Mouse (Mus musculus) limb, embryonic 12.5 days (tissue): Measurements from ENCODE around the gene Ccnc. TPM values are rescaled to one million over a fixed set of nuclear protein-coding genes. Genes with fewer than 3 reads are reported as not detected.

ENCODE experiments used
- ATAC-seq: fragments of 200-750 bp; cut with Nextera tagmentation; 2 replicates; pipeline ENCODE4 v1.8.0; 2017; ENCODE audit warnings: low read depth, moderate TSS enrichment; ENCODE audit not compliant: insufficient number of reproducible peaks, insufficient read depth, low FRiP score, low TSS enrichment
- H3K27ac ChIP-seq: fragments of 300-500 bp; sonication (generic); 2 replicates; pipeline ENCODE4 v1.5.1; 2016; ENCODE audit warnings: mild to moderate bottlenecking, moderate library complexity
- H3K27me3 ChIP-seq: fragments of 300-500 bp; sonication (generic); 2 replicates; pipeline ENCODE4 v1.6.1; 2016; ENCODE audit warnings: mild to moderate bottlenecking, moderate library complexity
- H3K36me3 ChIP-seq: fragments of 300-500 bp; sonication (generic); 2 replicates; pipeline ENCODE4 v1.6.1; 2016; ENCODE audit warnings: mild to moderate bottlenecking, moderate library complexity
- H3K4me1 ChIP-seq: fragments of 300-500 bp; sonication (generic); replicated peaks from 2 replicates; pipeline ENCODE4 v1.6.1; 2016
- H3K4me2 ChIP-seq: fragments of 300-500 bp; sonication (generic); 2 replicates; pipeline ENCODE4 v1.6.1; 2016; ENCODE audit warnings: mild to moderate bottlenecking, moderate library complexity
- H3K4me3 ChIP-seq: fragments of 300-500 bp; sonication (generic); replicated peaks from 2 replicates; pipeline ENCODE4 v1.5.1; 2016; ENCODE audit warnings: mild to moderate bottlenecking
- H3K9ac ChIP-seq: fragments of 300-500 bp; sonication (generic); replicated peaks from 2 replicates; pipeline ENCODE4 v1.6.1; 2016; ENCODE audit warnings: mild to moderate bottlenecking, moderate library complexity
- H3K9me3 ChIP-seq: fragments of 300-500 bp; sonication (generic); 2 replicates; pipeline ENCODE4 v1.6.1; 2016; ENCODE audit warnings: mild to moderate bottlenecking, moderate library complexity
- WGBS: fragments of 180-500 bp; shearing (Covaris S2); methylation state at CpG from one replicate; pipeline ENCODE4 v1.1.7; 2016; 5-methylcytosine and 5-hydroxymethylcytosine counted together
- polyA plus RNA-seq: library from polyadenylated mRNA; unstranded; fragments of >200 nt; fragmentation: Nextera tagmentation; extraction: Ambion mirVana; gene quantifications from 2 replicates; pipeline ENCODE4 v1.2.1, GENCODE M21; 2016

Ccnc gene
- polyA plus RNA-seq, 1 experiment from 2014 or later, result 43.5 TPM

DNA sequence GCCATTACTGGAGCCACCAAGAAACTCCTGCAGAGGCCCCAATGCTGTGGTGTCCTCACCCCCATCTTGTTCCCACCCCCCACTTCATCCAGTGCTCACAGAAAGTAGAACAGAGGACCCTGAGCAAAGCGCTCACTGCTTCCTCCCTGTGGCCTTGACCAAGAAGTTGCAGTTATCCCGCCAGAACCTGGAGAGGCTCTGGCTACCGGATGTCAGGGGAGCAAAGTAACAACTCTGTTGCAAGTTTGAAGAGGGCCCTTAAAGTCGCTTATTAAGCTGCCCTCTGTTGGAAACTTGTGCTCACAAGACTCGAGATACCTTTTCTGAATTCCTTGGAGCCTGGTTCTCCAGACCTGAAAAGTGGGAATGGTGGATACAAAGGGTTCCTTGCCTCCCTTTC is 40.6 kb upstream of the Ccnc start:
- peaks cover 9% of the 10 kb centered on the region for H3K4me1 ChIP-seq
- H3K4me2 ChIP-seq, result no peak overlapping the region
- H3K36me3 ChIP-seq, result no peaks in the 10 kb centered on the region
- no peaks in the 10 kb centered on the region for H3K9me3 ChIP-seq
- no peak overlapping the region for H3K4me3 ChIP-seq
- peaks cover 96% of the 10 kb centered on the region for H3K27me3 ChIP-seq
- no peak overlapping the region for H3K9ac ChIP-seq
- no peak for ATAC-seq
- under 1% methylated on average over 5 of the region's 5 CpGs for WGBS
- H3K27ac ChIP-seq, result no peak overlapping the region

- peak; percentile 56 for ATAC-seq
- H3K27ac ChIP-seq, result no peak overlapping the region
- no peaks in the 10 kb centered on the region for H3K9me3 ChIP-seq
- peak overlapping the region; percentile 51 for H3K9ac ChIP-seq
- peak overlapping the region; percentile 79 for H3K4me2 ChIP-seq
- H3K27me3 ChIP-seq, result peaks cover 96% of the 10 kb centered on the region
- H3K4me3 ChIP-seq, result peak overlapping the region; percentile 48
- H3K36me3 ChIP-seq, result no peaks in the 10 kb centered on the region
- H3K4me1 ChIP-seq, result peaks cover 9% of the 10 kb centered on the region
- WGBS, result 1% methylated on average over 46 of the region's 51 CpGs
These were observed 39.5 kb upstream of the Ccnc start for GRCm38 (mm10) chr4:21687783-21688702.

DNA sequence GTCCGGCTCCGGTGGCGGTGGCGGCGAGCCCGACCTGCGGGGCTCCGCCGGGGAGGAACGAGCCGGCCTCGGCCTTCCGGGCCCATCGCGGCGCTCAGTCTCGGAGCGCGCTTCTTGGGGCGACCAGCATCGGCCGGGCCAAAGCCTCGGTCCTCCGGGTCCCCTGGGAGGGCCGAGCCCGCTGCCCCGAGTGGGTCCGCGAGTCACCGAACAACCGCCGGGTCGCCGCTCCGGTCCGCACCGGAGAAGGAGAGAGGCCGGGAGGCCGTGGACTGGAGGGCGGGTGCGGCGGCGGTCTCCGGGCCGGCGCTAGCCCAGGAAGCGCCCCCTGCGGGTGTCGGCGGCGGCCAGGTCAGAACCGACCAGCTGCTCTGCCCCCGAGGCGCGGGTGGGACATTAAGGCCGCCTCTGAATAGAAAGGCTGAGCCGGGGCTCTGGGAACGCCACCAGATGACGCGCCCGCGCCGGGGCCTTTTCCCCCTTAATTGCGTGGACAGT is 38.7 kb upstream of the Ccnc start:
- Histone ChIP-seq H3K27me3 (peaks cover 93% of the 10 kb centered on the region), H3K9ac (peak overlapping the region; percentile 51), H3K9me3 (no peaks in the 10 kb centered on the region), H3K36me3 (no peaks in the 10 kb centered on the region), H3K4me3 (peak overlapping the region; percentile 48), H3K27ac (no peak overlapping the region), H3K4me1 (peaks cover 9% of the 10 kb centered on the region), H3K4me2 (peak overlapping the region; percentile 79)
- peak; percentile 62 for ATAC-seq
- WGBS, result under 1% methylated on average over 59 of the region's 64 CpGs

DNA sequence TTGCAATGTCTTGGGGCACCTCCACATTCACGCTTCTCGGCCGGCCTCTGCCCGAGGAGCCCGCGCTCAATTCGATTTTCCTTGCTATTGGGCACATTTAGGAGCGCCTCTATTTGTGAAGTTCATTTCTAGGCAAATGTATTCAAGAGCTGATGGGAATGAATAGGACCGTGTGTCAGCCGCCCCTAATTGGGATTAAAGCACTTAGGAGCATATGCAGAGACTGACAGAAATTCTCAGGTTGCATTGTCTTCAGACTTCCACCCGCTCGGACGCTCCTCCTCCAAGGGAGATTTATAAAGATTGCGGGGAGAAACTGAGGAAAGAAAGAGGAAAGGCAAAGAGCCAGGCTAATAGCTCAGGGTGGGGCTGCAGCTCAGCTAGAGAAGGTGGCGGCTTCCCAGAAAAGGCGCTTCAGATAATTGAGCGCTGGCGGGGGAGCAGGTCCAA is 38.0 kb upstream of the Ccnc start:
- Histone ChIP-seq H3K36me3 (no peaks in the 10 kb centered on the region), H3K27ac (no peak overlapping the region), H3K27me3 (peaks cover 87% of the 10 kb centered on the region), H3K4me3 (no peak overlapping the region), H3K9me3 (no peaks in the 10 kb centered on the region), H3K4me2 (no peak overlapping the region), H3K4me1 (peaks cover 9% of the 10 kb centered on the region), H3K9ac (no peak overlapping the region)
- WGBS, result under 1% methylated on average over 18 of the region's 18 CpGs
- no peak for ATAC-seq

GRCm38 (mm10) chr4:21690221-21690620 is 37.3 kb upstream of the Ccnc start:
- no peak for ATAC-seq
- WGBS, result 6% methylated on average over 7 of the region's 7 CpGs

GRCm38 (mm10) chr4:21695638-21696254 is 31.8 kb upstream of the Ccnc start:
- H3K27me3 ChIP-seq, result peaks cover 40% of the 10 kb centered on the region
- no peaks in the 10 kb centered on the region for H3K4me1 ChIP-seq

More at GRCm38 (mm10) chr4:21690221-21690620, 37.3 kb upstream of the Ccnc start:
- Histone ChIP-seq H3K36me3 (no peaks in the 10 kb centered on the region), H3K4me2 (no peak overlapping the region), H3K9me3 (no peaks in the 10 kb centered on the region), H3K4me1 (peaks cover 9% of the 10 kb centered on the region), H3K4me3 (no peak overlapping the region), H3K27me3 (peaks cover 87% of the 10 kb centered on the region), H3K27ac (no peak overlapping the region), H3K9ac (no peak overlapping the region)

GRCm38 (mm10) chr4:21705046-21705445 is 22.5 kb upstream of the Ccnc start:
- 65% methylated on average over 1 of the region's 1 CpGs for WGBS
- no peaks in the 10 kb centered on the region for H3K4me1 ChIP-seq
- no peak overlapping the region for H3K4me2 ChIP-seq
- no peak for ATAC-seq
- no peaks in the 10 kb centered on the region for H3K36me3 ChIP-seq
- no peak overlapping the region for H3K27ac ChIP-seq
- no peak overlapping the region for H3K4me3 ChIP-seq
- no peaks in the 10 kb centered on the region for H3K9me3 ChIP-seq
- peaks cover 4% of the 10 kb centered on the region; the same call in 1 of the 2 replicates for H3K27me3 ChIP-seq
- no peak overlapping the region for H3K9ac ChIP-seq

More at GRCm38 (mm10) chr4:21695638-21696254, 31.8 kb upstream of the Ccnc start:
- Histone ChIP-seq H3K36me3 (no peaks in the 10 kb centered on the region), H3K9ac (no peak overlapping the region), H3K4me3 (no peak overlapping the region), H3K4me2 (no peak overlapping the region), H3K27ac (no peak overlapping the region), H3K9me3 (no peaks in the 10 kb centered on the region)
- 29% methylated on average over 7 of the region's 7 CpGs for WGBS
- no peak for ATAC-seq

- ATAC-seq, result peak; percentile 92
- Histone ChIP-seq H3K4me1 (no peaks in the 10 kb centered on the region), H3K9me3 (no peaks in the 10 kb centered on the region), H3K9ac (no peak overlapping the region), H3K4me3 (no peak overlapping the region), H3K27ac (no peak overlapping the region), H3K27me3 (peaks cover 4% of the 10 kb centered on the region; the same call in 1 of the 2 replicates), H3K36me3 (no peaks in the 10 kb centered on the region), H3K4me2 (peak overlapping the region; percentile 0; the same call in 1 of the 2 replicates)
- 4% methylated on average over 13 of the region's 13 CpGs for WGBS
These were observed 15.4 kb upstream of the Ccnc start for GRCm38 (mm10) chr4:21712147-21712546.

DNA sequence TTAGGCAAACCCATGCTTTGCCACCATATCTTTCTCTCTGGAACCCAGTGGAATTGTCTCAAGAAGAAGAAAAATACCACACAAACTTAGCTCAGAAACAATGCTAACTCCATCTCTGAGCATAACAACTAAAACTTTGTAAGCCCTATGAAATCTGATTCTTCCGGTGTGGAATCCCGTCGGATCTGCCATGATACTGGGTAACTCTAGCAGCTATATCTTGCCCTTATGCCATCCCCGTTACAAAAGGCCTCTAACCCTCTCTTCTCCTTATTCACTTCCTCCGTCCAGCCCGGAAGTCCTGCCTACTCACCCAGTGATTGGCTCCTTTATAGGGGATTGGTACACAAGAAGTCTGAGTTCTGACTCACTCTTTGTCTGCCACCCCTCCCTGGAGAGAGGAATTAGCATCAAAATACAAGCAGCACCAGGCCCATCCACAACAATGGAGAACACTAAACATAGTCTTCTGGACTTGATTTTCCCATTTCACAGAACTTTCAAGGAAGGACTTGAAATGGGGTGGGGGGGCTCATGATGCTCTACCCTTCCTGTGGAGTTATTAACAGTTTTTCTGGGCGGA is 4.7 kb upstream of the Ccnc start:
- no peaks in the 10 kb centered on the region for H3K36me3 ChIP-seq
- no peak overlapping the region for H3K27ac ChIP-seq
- no peak for ATAC-seq
- H3K27me3 ChIP-seq, result peaks cover 1% of the 10 kb centered on the region; the same call in 1 of the 2 replicates
- H3K4me1 ChIP-seq, result no peaks in the 10 kb centered on the region
- H3K4me3 ChIP-seq, result no peak overlapping the region
- no peak overlapping the region for H3K4me2 ChIP-seq
- WGBS, result 65% methylated on average over 7 of the region's 7 CpGs
- H3K9ac ChIP-seq, result no peak overlapping the region
- no peaks in the 10 kb centered on the region for H3K9me3 ChIP-seq

DNA sequence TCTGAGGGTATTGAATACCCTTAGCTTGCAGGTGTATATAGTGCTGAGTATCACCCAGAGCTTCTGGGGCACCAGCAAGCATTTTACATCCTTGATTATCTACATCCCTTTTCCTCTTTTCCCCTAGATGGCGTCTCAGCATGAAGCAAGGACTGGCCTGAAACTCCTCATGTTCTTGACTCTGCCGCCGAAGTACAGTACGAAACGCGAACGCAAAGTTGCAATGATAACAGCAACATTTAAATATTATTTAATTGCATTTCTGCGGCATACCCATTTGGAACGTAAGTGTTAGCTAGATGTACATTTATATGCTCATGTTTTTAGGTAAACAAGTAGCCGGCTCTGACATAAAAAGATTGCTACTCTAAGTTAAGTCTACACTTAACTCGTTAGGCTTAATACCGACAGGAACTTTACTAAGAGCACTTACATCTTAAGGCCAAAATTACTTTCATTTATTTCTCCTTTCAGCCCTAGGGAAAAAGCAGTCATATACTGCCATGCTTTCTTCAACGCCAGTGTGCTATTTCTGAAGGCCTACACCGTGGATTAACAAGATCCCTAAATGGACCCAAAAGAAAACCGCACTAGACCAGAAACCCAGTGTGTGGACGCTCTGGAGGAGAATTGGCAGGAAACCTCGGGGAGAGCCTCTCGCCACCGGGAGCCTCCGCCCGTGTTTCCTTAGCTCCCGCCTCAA is 438 bp upstream of the Ccnc start:
- H3K9me3 ChIP-seq, result no peaks in the 10 kb centered on the region
- WGBS, result 1% methylated on average over 22 of the region's 22 CpGs
- H3K4me2 ChIP-seq, result peak overlapping the region; percentile 70
- peaks cover 5% of the 10 kb centered on the region; the same call in 1 of the 2 replicates for H3K4me1 ChIP-seq
- ATAC-seq, result peak; percentile 24; the same call in 1 of the 2 replicates
- peak overlapping the region; percentile 79 for H3K4me3 ChIP-seq
- peak overlapping the region; percentile 86 for H3K27ac ChIP-seq
- no peaks in the 10 kb centered on the region for H3K27me3 ChIP-seq
- H3K36me3 ChIP-seq, result no peaks in the 10 kb centered on the region
- H3K9ac ChIP-seq, result peak overlapping the region; percentile 89
